8 mouse cellular contexts compared by ENCODE assay signal in genomic region chr16:18247521-18248399, GRCm38 (mm10). TPM values are rescaled to one million over a fixed set of nuclear protein-coding genes. Genes with fewer than 3 reads are reported as not detected.
DNase-seq lines count a peak whose midpoint lies in the region; ATAC-seq and TF ChIP-seq lines count a peak whose summit lies in the region.

No protein-coding gene starts in this region.

- H3K4me2 ChIP-seq in heart, embryonic 13.5 days, result peak overlapping the region; percentile 95
- H3K4me2 ChIP-seq in hindbrain, embryonic 13.5 days, result peak overlapping the region; percentile 72

- no peak for TF ChIP-seq CTCF in brain, embryonic 14.5 days (IDR thresholded peaks at IDR 0.05; ENCODE audit: borderline replicate concordance, extremely low read depth, insufficient read depth, insufficient read length)

- no peak for ATAC-seq in heart, embryonic 13.5 days (ENCODE audit: extremely low read depth, insufficient number of reproducible peaks, low FRiP score, low TSS enrichment)
- ATAC-seq in hindbrain, embryonic 13.5 days (ENCODE audit: low FRiP score), result peak; percentile 8

- H3K36me3 ChIP-seq in heart, embryonic 13.5 days, result peaks cover 74% of the 10 kb centered on the region
- H3K36me3 ChIP-seq in hindbrain, embryonic 13.5 days, result peaks cover 63% of the 10 kb centered on the region

- H3K4me3 ChIP-seq in heart, embryonic 13.5 days, result peak overlapping the region; percentile 75
- H3K4me3 ChIP-seq in hindbrain, embryonic 13.5 days, result peak overlapping the region; percentile 95

- no peak for DNase-seq in heart, adult 18-20 months
- DNase-seq in CD4-positive helper T cell, adult 2 months (ENCODE audit: low read depth, low spot score), result peak; percentile 50
- DNase-seq in brain, embryonic 14.5 days (ENCODE audit: low read depth), result peak; percentile 51
- DNase-seq in lung, postnatal 36 days, result peak; percentile 14
- no peak for DNase-seq in layer of hippocampus, postnatal 10 days (ENCODE audit: low spot score in 2 of 2)
- no peak for DNase-seq in spleen, adult 12 weeks (ENCODE audit: low spot score)

- no peaks in the 10 kb centered on the region for H3K9me3 ChIP-seq in heart, embryonic 13.5 days
- no peaks in the 10 kb centered on the region for H3K9me3 ChIP-seq in hindbrain, embryonic 13.5 days

- no peaks in the 10 kb centered on the region for H3K27me3 ChIP-seq in heart, embryonic 13.5 days (replicated peaks)
- H3K27me3 ChIP-seq in hindbrain, embryonic 13.5 days, result no peaks in the 10 kb centered on the region

- peak overlapping the region; percentile 96 for H3K9ac ChIP-seq in heart, embryonic 13.5 days
- peak overlapping the region; percentile 93 for H3K9ac ChIP-seq in hindbrain, embryonic 13.5 days

- H3K27ac ChIP-seq in heart, embryonic 13.5 days (replicated peaks), result peak overlapping the region; percentile 89
- peak overlapping the region; percentile 94 for H3K27ac ChIP-seq in hindbrain, embryonic 13.5 days

- TF ChIP-seq POLR2A in brain, embryonic 14.5 days (IDR thresholded peaks at IDR 0.05; ENCODE audit: borderline replicate concordance, extremely low read depth, insufficient read depth, insufficient read length, poor library complexity, severe bottlenecking), result no peak

- H3K4me1 ChIP-seq in heart, embryonic 13.5 days, result peaks cover 49% of the 10 kb centered on the region
- peaks cover 50% of the 10 kb centered on the region for H3K4me1 ChIP-seq in hindbrain, embryonic 13.5 days (replicated peaks)

- under 1% methylated on average over 33 of the region's 33 CpGs for WGBS in heart, embryonic 13.5 days
- WGBS in hindbrain, embryonic 13.5 days, result under 1% methylated on average over 33 of the region's 33 CpGs

RNA-seq across cellular contexts. Expression of gene Trmt2a, which starts 0.7 kb away (rescaled TPM):
- polyA plus RNA-seq in heart, embryonic 13.5 days (2015; fragmentation: Nextera tagmentation; extraction: Ambion mirVana), result 62.3 and 66.2 TPM in 2 replicates
- 10 to 100 TPM; 13.8 to 16.7 TPM for total RNA-seq in heart, adult 18-20 months (2021)
- 83.5 and 111 TPM in 2 replicates for polyA plus RNA-seq in brain, embryonic 14.5 days (2012; rRNA removed)
- 95.8 and 98.7 TPM in 2 replicates for polyA plus RNA-seq in hindbrain, embryonic 13.5 days (2015; fragmentation: Nextera tagmentation; extraction: Ambion mirVana)
- total RNA-seq in layer of hippocampus, postnatal 10 days (2021), result 10 to 100 TPM; 54.4 to 65.1 TPM

RNA-seq across cellular contexts. Expression of gene Ranbp1, which starts 0.8 kb away (rescaled TPM):
- polyA plus RNA-seq in heart, embryonic 13.5 days (2015; fragmentation: Nextera tagmentation; extraction: Ambion mirVana), result 409 and 412 TPM in 2 replicates
- 10 to 100 TPM; 36.3 to 42.5 TPM for total RNA-seq in heart, adult 18-20 months (2021)
- 177 and 190 TPM in 2 replicates for polyA plus RNA-seq in brain, embryonic 14.5 days (2012; rRNA removed)
- 444 and 462 TPM in 2 replicates for polyA plus RNA-seq in hindbrain, embryonic 13.5 days (2015; fragmentation: Nextera tagmentation; extraction: Ambion mirVana)
- 100 to 1,000 TPM; 133 to 147 TPM for total RNA-seq in layer of hippocampus, postnatal 10 days (2021)

RNA-seq across cellular contexts. Expression of gene Gm49776, which starts 10.4 kb away (rescaled TPM):
- polyA plus RNA-seq in heart, embryonic 13.5 days (2015; fragmentation: Nextera tagmentation; extraction: Ambion mirVana), result 1.8 and 2.7 TPM in 2 replicates
- total RNA-seq in heart, adult 18-20 months (2021), result not detected
- polyA plus RNA-seq in brain, embryonic 14.5 days (2012; rRNA removed), result 0.14 TPM in 1 of 2 replicates, not detected in the other
- polyA plus RNA-seq in hindbrain, embryonic 13.5 days (2015; fragmentation: Nextera tagmentation; extraction: Ambion mirVana), result 3.3 TPM in 1 of 2 replicates, not detected in the other
- total RNA-seq in layer of hippocampus, postnatal 10 days (2021), result not detected

RNA-seq across cellular contexts. Expression of gene Zdhhc8, which starts 12.8 kb away (rescaled TPM):
- 20.7 and 22.1 TPM in 2 replicates for polyA plus RNA-seq in heart, embryonic 13.5 days (2015; fragmentation: Nextera tagmentation; extraction: Ambion mirVana)
- total RNA-seq in heart, adult 18-20 months (2021), result 10 to 100 TPM; 18.1 to 25.1 TPM
- polyA plus RNA-seq in brain, embryonic 14.5 days (2012; rRNA removed), result 60.4 and 69.0 TPM in 2 replicates
- 11.9 and 12.2 TPM in 2 replicates for polyA plus RNA-seq in hindbrain, embryonic 13.5 days (2015; fragmentation: Nextera tagmentation; extraction: Ambion mirVana)
- 10 to 100 TPM; 73.9 to 75.1 TPM for total RNA-seq in layer of hippocampus, postnatal 10 days (2021)

RNA-seq across cellular contexts. Expression of gene Ccdc188, which starts 30.1 kb away (rescaled TPM):
- not detected in 2 replicates for polyA plus RNA-seq in heart, embryonic 13.5 days (2015; fragmentation: Nextera tagmentation; extraction: Ambion mirVana)
- not detected for total RNA-seq in heart, adult 18-20 months (2021)
- not detected in 2 replicates for polyA plus RNA-seq in brain, embryonic 14.5 days (2012; rRNA removed)
- not detected in 2 replicates for polyA plus RNA-seq in hindbrain, embryonic 13.5 days (2015; fragmentation: Nextera tagmentation; extraction: Ambion mirVana)
- not detected for total RNA-seq in layer of hippocampus, postnatal 10 days (2021)

Comparison
In these comparisons a context has a peak if more than half of its experiments do, and no peak if none do; other contexts are left out.
1. DNase-seq: peak in CD4-positive helper T cell, adult 2 months (single experiment), brain, embryonic 14.5 days (single experiment) and lung, postnatal 36 days (single experiment); none in heart, adult 18-20 months (0 of 2), layer of hippocampus, postnatal 10 days (0 of 2) and spleen, adult 12 weeks (single experiment).